Mouse (Mus musculus) urinary bladder, postnatal 25 days (tissue): ENCODE measurements around the gene Cd28.

ENCODE experiments used
- DNase-seq: peaks from one replicate; pipeline ENCODE4 v3.0.0; 2022; ENCODE audit warnings: low spot score

The Cd28 gene

DNA sequence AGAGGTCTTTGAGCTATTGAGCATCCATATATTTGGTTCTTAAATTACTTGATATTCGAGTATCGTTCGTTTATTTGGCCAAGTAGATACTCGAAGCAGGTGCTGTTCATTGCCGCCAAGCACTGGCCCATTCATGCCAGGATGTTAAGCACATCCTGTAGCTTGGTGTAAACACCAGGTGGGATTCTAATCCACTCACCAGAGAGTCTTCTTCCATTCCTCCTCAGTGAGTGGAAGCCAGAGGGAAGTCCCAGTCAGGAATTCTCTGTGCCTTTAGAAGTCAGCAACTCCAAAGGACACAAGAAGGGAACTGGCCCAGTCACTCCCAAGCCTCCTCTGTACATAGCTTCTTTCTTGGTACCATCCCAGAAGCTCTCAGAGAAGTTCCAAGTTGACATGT is at the start of gene Cd28:
TSS of gene Cd28 (plus strand) at position 234 of the 400 bp plus-strand sequence.
- DNase-seq = no peak

GRCm38 (mm10) chr1:60667873-60668616 is 48.6 kb upstream of the Cd28 start:
- no peak for DNase-seq

DNA sequence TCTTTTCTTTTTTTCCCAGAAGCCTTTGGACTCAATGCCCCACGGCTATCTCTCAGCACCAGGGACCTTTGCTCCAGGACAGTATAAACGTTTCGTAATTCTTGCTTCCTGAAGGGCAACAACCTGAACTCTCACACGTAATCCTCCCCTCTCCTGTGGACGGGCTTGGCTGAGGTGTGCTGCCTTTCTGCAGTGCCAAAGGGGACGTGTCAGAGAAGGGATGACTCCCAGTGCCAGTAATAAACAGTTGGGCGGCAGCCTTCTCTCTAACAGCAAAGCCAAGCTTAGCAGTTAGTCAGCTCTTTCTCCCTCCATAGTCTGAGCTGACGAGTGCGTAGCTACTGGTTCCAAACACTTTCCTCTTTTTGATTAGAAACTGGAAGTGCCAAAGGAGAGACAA is 47.6 kb upstream of the Cd28 start:
- DNase-seq = no peak

GRCm38 (mm10) chr1:60669664-60670063 is 46.9 kb upstream of the Cd28 start:
- DNase-seq = no peak

- DNase-seq = no peak
These were observed 46.4 kb upstream of the Cd28 start for GRCm38 (mm10) chr1:60670172-60670571.

- no peak for DNase-seq
These were observed 32.8 kb upstream of the Cd28 start for GRCm38 (mm10) chr1:60683766-60684165.

DNA sequence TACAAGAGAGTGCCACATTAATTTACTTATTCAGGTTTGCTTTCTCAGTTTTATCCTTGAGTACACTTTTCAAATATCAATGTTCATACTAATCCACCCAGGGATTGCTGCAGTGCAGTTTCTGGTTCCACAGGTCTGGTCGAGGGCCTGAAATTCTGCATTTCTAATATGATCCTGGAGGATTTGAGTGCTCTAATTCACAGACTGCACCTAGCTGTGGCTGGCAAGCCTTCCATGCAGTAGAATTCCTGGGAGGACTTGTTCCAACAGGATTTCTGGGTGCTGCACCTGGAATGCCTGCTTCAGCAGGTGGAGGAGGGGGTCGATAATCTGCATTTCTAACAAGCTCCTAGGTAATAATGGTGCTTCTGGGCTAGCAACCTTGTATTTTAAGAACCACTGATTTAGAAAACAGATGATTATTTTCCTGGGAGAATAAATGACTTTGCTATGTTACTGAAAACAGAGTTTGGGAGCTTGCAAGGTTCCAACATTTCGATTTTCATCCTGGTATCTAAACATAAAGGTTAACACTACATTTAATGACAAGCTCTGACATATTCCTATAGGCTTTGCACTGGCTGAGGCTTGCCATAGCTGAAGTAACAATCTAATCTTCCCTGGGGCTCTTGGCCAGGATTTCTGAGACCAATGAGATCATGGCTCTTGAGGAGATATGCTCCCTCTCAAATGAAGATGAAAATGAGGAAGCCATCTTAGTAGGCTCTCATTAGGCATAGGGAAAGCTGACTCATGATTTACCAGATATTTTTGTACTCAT is 20.3 kb upstream of the Cd28 start:
- no peak for DNase-seq

DNA sequence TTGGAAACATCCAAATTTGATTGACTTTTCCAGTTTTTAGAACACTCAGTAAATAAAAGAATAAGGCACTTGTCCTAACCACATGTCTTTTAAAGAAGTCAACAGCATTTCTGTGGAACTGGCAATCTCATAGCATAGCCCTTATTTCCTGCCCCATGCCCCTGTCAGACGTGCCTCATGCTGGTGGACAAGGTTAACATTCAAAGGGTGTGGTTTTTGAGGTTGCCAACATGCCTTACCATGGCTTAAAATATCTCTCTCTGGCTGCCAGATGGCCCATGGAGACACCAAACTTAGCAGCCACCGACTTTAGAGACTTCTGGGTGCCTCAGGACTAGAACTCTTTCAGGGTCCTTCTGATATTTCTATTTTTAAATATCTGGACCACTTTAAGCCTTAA is 14.0 kb upstream of the Cd28 start:
- DNase-seq = no peak

DNA sequence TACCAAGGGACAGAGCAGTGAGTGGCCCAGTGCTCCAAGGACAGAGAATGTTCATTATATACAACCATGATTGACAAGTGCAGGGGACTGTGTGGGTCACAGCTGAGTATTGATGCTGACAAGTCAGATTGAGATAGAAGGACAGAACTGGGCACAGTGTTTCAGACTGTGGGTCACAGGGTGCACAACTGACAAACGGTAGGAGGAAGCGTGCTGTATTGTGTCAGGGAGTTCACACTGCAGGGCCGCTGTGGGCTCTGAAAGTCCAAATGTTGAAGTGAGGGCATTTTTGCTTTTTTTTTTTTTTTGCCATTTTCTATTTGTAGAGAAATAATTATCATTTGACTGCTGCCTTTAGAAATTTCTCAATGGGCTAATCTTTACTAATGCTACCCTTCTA is 3.4 kb upstream of the Cd28 start:
- no peak for DNase-seq

GRCm38 (mm10) chr1:60715651-60716196 is 876 bp upstream of the Cd28 start:
- no peak for DNase-seq

DNA sequence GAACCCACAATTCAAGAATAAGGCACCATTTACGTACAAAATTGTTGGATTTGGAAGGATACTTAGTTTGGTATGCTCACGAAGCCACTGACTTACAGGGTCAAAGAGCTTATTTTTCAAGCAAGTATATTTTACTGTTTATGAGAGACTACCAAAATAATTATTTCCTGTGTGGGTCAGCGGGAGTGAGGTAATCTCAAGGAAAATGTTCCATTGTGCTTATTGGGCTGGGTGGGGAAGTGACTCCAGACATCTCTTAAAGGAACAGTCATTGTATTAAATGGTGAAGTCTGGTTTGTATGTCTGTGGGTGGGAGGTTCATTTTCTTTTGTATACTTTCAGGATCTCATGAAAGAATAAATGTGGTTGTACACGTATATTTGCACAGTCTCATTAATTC is 2.0 kb downstream of the Cd28 start:
- no peak for DNase-seq

DNA sequence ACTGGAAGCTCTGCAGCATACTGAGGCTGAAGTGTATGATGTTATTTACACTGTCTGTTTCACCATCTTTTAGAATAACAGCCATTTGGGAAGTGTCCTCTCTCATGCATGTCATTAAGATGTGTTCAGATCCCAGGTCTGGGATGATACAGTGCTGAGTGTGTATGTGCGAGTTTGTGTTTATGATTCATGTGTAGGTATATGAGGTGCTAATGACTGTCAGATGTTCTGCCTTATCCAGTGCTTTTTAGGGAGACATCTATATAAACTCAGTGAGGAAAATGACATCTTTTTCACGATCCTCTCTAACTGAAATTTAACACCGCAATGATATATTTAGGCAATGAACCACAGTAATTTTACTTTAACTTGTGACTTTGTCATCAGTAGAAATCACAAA is 7.0 kb downstream of the Cd28 start:
- no peak for DNase-seq

DNA sequence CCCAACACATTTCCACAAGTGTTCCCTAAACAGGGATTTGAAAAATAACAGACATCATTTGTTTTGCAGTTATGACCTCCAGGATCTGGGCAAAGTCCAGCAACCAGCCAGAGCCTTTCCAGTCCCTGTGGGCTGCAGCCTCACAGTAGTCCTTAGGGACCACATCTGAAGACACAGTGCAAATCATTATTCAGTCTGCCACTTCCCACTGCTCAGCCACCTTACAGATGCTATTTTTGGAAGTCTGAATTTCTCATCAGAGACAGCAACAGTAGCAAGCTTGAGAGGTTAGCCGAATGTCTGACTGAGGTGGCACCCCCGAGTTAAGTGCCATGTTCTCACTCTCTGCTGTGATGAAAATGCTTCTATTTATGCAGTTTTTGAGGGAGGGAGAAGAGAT is 15.3 kb downstream of the Cd28 start:
- no peak for DNase-seq

DNA sequence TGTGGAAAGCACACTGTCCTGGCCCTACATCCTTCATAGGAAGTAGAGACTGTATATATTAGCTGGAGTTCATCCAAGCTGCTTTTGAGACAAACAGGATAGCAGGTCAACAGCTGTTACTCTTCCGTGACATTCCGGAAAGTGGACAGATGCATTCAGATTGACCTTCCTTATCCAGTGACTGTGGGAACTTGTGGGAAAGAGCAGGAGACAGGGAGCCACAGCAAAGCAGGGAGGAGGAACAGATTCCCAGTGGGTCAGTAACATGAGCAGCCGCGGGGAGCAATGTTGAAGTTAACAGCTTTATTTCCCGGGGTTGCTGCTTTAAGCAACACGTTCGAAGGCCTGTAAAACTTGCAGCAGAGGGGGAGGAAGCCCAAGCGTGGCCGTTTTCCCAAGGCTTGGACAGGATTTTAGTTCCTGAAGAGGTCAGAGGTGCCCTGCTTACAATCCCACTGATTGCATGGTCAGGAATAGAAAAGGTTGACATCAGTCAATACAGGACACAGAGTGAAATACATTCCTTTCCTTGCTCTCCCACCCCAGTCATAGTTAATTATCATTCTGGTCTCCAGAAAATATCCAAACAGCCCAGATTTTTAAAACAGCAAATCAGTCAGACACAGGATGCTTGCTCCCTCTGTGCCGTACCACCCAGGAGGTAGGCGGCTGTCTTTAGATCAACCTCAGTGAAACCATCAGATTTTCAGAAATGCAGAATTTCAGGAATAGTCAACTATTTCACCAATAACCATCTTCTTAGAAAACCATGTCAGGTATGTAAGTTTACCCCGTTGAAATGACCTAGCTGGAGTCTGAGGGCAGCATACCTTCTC is 18.7 kb downstream of the Cd28 start:
- no peak for DNase-seq

- DNase-seq = no peak
These were observed 19.3 kb downstream of the Cd28 start for GRCm38 (mm10) chr1:60735908-60736280.

DNA sequence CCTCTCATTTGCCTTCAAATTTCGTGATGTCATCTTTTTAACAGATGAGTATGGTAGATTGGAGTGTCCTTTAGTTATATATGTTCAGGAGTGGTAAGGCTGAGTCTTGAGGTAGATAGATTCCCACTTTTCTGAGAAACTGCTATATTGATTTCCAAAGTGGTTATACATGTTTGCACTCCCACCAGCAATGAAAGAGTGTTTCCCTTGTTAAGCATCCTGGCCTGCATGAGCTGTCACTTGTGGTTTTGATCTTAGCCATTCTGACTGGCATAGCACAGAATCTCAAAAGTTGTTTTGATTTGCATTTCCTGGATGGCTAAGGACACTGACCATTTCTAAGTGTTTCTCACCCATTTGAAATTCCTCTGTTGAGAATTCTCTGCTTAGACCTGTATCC is 27.7 kb downstream of the Cd28 start:
- no peak for DNase-seq

- no peak for DNase-seq
These were observed 29.1 kb downstream of the Cd28 start for GRCm38 (mm10) chr1:60745664-60746063.

DNA sequence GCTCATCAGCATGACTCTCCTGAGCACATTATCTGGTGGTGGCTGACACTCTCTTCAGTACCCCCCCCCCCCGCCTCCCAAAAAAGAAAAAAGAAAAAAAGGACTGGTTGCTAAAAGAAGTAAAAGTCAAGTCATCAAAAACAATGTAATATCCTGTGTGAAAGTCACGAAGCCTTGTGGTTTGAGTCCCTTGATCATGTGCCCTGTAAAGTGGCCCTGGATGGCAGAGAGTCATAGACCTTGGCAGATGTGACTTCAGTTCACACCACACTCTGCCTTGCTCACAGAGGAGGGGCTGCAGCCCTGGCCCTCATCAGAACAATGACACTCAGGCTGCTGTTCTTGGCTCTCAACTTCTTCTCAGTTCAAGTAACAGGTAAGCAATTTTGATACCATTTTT is 29.6 kb downstream of the Cd28 start:
- DNase-seq = no peak

DNA sequence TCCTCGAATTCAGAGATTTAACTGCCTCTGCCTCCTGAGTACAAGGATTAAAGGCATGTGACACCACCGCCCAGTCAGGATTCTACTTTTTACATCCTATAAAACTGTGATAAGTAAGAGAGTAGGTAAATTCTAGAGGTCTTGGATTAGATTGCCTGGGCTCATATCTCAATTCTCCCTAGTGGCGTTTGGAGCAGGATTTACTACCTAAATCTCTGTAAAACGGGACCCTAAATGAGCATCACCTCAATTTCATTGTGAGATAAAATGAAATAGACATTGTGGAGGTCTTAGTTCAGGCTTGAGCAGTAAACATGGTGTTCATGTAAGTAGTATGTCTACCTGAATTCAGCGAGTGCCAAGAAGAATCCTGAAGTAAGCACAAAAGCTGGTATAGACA is 30.3 kb downstream of the Cd28 start:
- no peak for DNase-seq

DNA sequence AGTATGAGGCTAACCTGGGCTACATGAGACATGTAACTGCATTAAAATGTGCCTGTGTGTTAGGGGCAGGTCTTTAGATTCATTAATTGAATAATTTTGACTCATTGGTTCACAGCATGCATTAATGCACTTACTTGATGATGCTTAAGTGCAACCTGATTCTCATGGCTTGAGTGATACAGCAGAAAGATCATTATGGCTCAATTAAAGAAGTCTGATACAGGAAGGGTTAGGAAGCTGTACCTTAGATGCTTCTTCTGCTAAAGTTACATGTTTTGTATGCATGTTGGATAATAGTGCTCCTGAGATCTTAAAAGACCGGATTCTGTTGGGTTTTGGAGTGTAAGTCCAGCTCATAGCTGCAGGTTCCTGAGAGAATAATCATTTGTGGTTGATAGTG is 31.7 kb downstream of the Cd28 start:
- DNase-seq = no peak

DNA sequence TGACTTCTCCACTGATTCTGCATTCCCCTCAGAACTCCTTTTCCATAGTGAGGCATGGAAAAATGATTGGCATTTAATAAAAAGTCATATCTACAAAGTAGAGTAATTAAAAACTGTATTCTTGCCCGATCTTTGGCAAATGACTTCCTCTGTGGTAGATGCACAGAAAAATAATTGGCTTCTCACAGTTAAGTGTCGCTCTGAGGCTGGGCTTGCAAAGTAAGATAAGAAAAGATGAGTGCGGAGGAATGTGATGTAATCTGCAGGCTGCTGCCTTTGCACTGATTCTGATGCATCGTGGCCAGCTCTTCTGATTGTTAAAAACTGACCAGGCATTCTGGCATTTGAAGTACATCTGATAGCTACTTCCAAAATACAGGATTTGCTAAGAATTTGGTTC is 32.3 kb downstream of the Cd28 start:
- DNase-seq = no peak

DNA sequence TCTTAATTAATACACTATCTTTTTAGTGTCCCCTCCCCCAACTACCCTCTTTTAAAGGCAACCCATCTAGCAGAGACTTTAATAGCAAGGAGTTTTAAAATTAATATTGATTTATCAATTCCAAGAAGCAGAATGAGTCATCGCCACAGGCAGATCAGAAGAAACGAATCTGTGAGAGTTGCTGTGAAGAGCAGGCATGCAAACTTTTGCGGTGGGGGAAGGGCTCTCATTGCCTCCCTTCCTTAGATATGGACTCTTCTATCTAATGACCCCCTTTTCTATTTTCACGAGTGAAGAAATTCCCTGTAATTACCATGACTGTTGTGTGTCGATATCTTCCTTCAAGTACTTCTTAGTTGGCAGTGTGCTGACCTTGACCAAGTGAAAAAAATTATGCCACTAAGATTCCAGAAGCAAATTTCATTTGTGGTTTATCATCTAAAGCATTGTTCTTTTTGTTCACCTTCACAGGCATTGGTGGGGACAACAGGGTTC is 32.8 kb downstream of the Cd28 start:
- DNase-seq = no peak
